Mouse (Mus musculus): ENCODE results near the gene Haus3. TPM values are rescaled to one million over a fixed set of nuclear protein-coding genes. Genes with fewer than 3 reads are reported as not detected.

Haus3 gene
- total and polyA plus RNA-seq, 2 experiments from 2014 or later: 5.6 to 11.4 TPM

GRCm38 (mm10) chr5:34167857-34168256 lies 1.5 kb downstream of the Haus3 start:
- TF ChIP-seq EP300 (IDR thresholded peaks at IDR 0.05; ENCODE audit: low read depth) (no peak), CTCF (IDR thresholded peaks at IDR 0.05; ENCODE audit: low read depth) (no peak)
- Histone ChIP-seq H3K4me1 (ENCODE audit: control insufficient read depth, insufficient read depth) (peaks cover 3% of the 10 kb centered on the region; the same call in 1 of the 2 replicates), H3K9me3 (replicated peaks; ENCODE audit: control insufficient read depth, low read length) (no peaks in the 10 kb centered on the region), H3K27me3 (ENCODE audit: control insufficient read depth, insufficient read depth, low read length) (no peaks in the 10 kb centered on the region), H3K4me2 (ENCODE audit: low read depth, low read length) (no peak overlapping the region; the same call in 1 of the 2 replicates), H3K9ac (replicated peaks; ENCODE audit: low read depth, low read length) (no peak overlapping the region), H3K4me3 (ENCODE audit: low read depth, low read length) (no peak overlapping the region), H3K27ac (ENCODE audit: low read depth) (no peak overlapping the region), H3K36me3 (replicated peaks; ENCODE audit: control insufficient read depth, insufficient read depth, low read length) (peaks cover 14% of the 10 kb centered on the region)
- 84% methylated on average over 4 of the region's 4 CpGs for WGBS
- no peak for ATAC-seq (ENCODE audit: insufficient read depth, low read depth)
- no peak for DNase-seq (ENCODE audit: low spot score)

DNA sequence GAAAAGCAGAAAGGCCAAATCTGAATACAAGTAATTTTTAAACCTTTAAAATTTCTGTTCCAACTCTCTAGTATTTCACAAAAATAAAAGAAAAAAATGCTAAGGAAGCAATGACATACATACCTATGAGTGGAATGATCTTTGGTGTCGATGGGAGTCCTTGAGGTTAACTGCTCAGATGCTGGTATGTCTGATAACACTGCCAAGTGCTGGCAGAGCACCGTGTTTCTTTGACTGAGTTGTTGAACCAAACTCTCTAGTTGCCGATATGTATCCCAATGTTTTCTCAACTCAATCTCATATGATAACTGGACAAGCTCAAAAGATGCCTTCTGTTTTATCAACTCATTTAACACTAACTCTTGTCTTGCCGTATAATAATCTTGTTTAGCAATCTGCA lies 3.5 kb downstream of the Haus3 start:
- DNase-seq (ENCODE audit: low spot score) (no peak), ATAC-seq (ENCODE audit: insufficient read depth, low read depth) (no peak)
- no peak overlapping the region for H3K9ac ChIP-seq (replicated peaks; ENCODE audit: low read depth, low read length)
- peaks cover 3% of the 10 kb centered on the region; the same call in 1 of the 2 replicates for H3K4me1 ChIP-seq (ENCODE audit: control insufficient read depth, insufficient read depth)
- no peak overlapping the region for H3K4me3 ChIP-seq (ENCODE audit: low read depth, low read length)
- H3K36me3 ChIP-seq (replicated peaks; ENCODE audit: control insufficient read depth, insufficient read depth, low read length): peaks cover 14% of the 10 kb centered on the region
- no peak overlapping the region for H3K27ac ChIP-seq (ENCODE audit: low read depth)
- peak overlapping the region; percentile 24; the same call in 1 of the 2 replicates for H3K4me2 ChIP-seq (ENCODE audit: low read depth, low read length)
- 21% methylated on average over 4 of the region's 4 CpGs for WGBS
- no peaks in the 10 kb centered on the region for H3K27me3 ChIP-seq (ENCODE audit: control insufficient read depth, insufficient read depth, low read length)
- TF ChIP-seq CTCF (IDR thresholded peaks at IDR 0.05; ENCODE audit: low read depth): no peak
- TF ChIP-seq EP300 (IDR thresholded peaks at IDR 0.05; ENCODE audit: low read depth): no peak
- H3K9me3 ChIP-seq (replicated peaks; ENCODE audit: control insufficient read depth, low read length): no peaks in the 10 kb centered on the region

DNA sequence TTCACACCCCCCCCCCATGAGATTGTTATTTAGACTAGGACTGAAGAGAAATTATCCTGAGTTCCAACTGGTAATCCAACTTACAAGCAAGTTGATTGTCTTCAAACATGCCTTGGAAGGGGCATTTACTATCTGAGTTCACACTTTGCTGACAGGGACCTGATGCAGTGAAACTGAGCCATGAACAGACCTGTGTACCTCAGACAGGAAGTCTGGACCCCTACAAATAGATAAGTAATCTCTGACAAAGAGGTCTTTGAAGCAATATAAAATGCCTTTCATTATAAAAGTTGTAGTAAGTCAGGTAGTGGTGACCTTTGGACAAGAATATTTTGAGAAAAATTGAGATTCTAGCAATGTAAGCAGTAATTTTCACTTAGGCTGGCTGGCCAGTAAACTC lies 20.9 kb downstream of the Haus3 start:
- Histone ChIP-seq H3K36me3 (replicated peaks; ENCODE audit: control insufficient read depth, insufficient read depth, low read length) (peaks cover 3% of the 10 kb centered on the region; the same call in 1 of the 2 replicates), H3K4me3 (ENCODE audit: low read depth, low read length) (no peak overlapping the region), H3K9ac (replicated peaks; ENCODE audit: low read depth, low read length) (no peak overlapping the region), H3K9me3 (replicated peaks; ENCODE audit: control insufficient read depth, low read length) (no peaks in the 10 kb centered on the region), H3K27me3 (ENCODE audit: control insufficient read depth, insufficient read depth, low read length) (no peaks in the 10 kb centered on the region), H3K4me1 (ENCODE audit: control insufficient read depth, insufficient read depth) (no peaks in the 10 kb centered on the region), H3K4me2 (ENCODE audit: low read depth, low read length) (no peak overlapping the region), H3K27ac (ENCODE audit: low read depth) (no peak overlapping the region)
- no peak for DNase-seq (ENCODE audit: low spot score)
- TF ChIP-seq EP300 (IDR thresholded peaks at IDR 0.05; ENCODE audit: low read depth): no peak
- TF ChIP-seq CTCF (IDR thresholded peaks at IDR 0.05; ENCODE audit: low read depth): no peak
- ATAC-seq (ENCODE audit: insufficient read depth, low read depth): no peak

- Histone ChIP-seq H3K9ac (replicated peaks; ENCODE audit: low read depth, low read length) (no peak overlapping the region), H3K4me3 (ENCODE audit: low read depth, low read length) (no peak overlapping the region), H3K4me1 (ENCODE audit: control insufficient read depth, insufficient read depth) (no peaks in the 10 kb centered on the region), H3K36me3 (replicated peaks; ENCODE audit: control insufficient read depth, insufficient read depth, low read length) (no peaks in the 10 kb centered on the region), H3K4me2 (ENCODE audit: low read depth, low read length) (no peak overlapping the region), H3K9me3 (replicated peaks; ENCODE audit: control insufficient read depth, low read length) (no peaks in the 10 kb centered on the region), H3K27me3 (ENCODE audit: control insufficient read depth, insufficient read depth, low read length) (no peaks in the 10 kb centered on the region), H3K27ac (ENCODE audit: low read depth) (no peak overlapping the region)
- TF ChIP-seq EP300 (IDR thresholded peaks at IDR 0.05; ENCODE audit: low read depth) (no peak), CTCF (IDR thresholded peaks at IDR 0.05; ENCODE audit: low read depth) (no peak)
- ATAC-seq (ENCODE audit: insufficient read depth, low read depth) (no peak), DNase-seq (ENCODE audit: low spot score) (no peak)
- 83% methylated on average over 3 of the region's 3 CpGs for WGBS
Observed at GRCm38 (mm10) chr5:34147554-34147953, 21.8 kb downstream of the Haus3 start.

DNA sequence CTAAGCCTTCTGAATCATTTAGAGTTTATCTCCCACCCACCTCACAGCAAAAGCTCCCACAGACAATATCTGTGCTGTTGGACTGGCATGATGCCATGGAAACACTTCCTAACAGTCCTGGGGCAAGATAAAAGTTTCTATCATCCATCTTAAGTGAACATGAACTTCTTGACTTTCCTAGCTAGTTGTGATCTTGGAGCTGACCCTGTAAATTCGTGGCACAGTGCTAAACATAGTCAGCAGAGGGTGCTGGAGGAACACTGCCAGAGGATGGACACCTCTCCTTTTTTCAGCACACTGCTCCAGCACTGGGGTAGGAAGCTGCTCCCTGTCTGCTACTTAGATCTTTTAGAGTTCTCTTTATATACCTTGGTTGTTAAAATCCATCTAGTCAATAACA lies 29.6 kb downstream of the Haus3 start:
- no peaks in the 10 kb centered on the region for H3K27me3 ChIP-seq (ENCODE audit: control insufficient read depth, insufficient read depth, low read length)
- no peaks in the 10 kb centered on the region for H3K36me3 ChIP-seq (replicated peaks; ENCODE audit: control insufficient read depth, insufficient read depth, low read length)
- H3K9me3 ChIP-seq (replicated peaks; ENCODE audit: control insufficient read depth, low read length): no peaks in the 10 kb centered on the region
- no peak overlapping the region for H3K27ac ChIP-seq (ENCODE audit: low read depth)
- no peak overlapping the region for H3K4me2 ChIP-seq (ENCODE audit: low read depth, low read length)
- WGBS: 0% methylated on average over 1 of the region's 1 CpGs
- no peak overlapping the region for H3K9ac ChIP-seq (replicated peaks; ENCODE audit: low read depth, low read length)
- DNase-seq (ENCODE audit: low spot score) (peak; percentile 71), ATAC-seq (ENCODE audit: insufficient read depth, low read depth) (no peak)
- no peak overlapping the region for H3K4me3 ChIP-seq (ENCODE audit: low read depth, low read length)
- TF ChIP-seq EP300 (IDR thresholded peaks at IDR 0.05; ENCODE audit: low read depth): no peak
- peak; percentile 87 for TF ChIP-seq CTCF (IDR thresholded peaks at IDR 0.05; ENCODE audit: low read depth)
- H3K4me1 ChIP-seq (ENCODE audit: control insufficient read depth, insufficient read depth): no peaks in the 10 kb centered on the region

DNA sequence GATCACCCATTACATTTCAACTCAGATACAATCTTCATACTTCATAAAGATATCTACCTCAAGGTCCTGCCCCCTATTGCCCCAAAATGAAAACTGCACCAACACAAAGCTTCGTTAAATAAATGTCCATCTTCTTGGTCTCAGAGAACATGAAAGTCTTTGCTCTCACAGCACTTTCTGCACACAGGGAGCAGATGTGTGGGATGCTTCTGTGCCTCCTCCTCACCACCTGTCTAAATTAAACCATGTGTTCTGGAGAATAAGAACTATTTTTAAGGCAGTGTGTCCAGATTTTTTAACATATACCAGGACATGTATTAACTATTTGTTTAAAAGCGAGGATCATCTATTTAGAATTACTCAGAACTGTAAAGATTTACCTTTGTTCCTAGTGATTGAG lies 36.6 kb downstream of the Haus3 start:
- Histone ChIP-seq H3K4me3 (ENCODE audit: low read depth, low read length) (no peak overlapping the region), H3K4me2 (ENCODE audit: low read depth, low read length) (no peak overlapping the region), H3K36me3 (replicated peaks; ENCODE audit: control insufficient read depth, insufficient read depth, low read length) (no peaks in the 10 kb centered on the region), H3K27me3 (ENCODE audit: control insufficient read depth, insufficient read depth, low read length) (no peaks in the 10 kb centered on the region), H3K9ac (replicated peaks; ENCODE audit: low read depth, low read length) (no peak overlapping the region), H3K4me1 (ENCODE audit: control insufficient read depth, insufficient read depth) (no peaks in the 10 kb centered on the region), H3K27ac (ENCODE audit: low read depth) (no peak overlapping the region), H3K9me3 (replicated peaks; ENCODE audit: control insufficient read depth, low read length) (no peaks in the 10 kb centered on the region)
- ATAC-seq (ENCODE audit: insufficient read depth, low read depth) (no peak), DNase-seq (ENCODE audit: low spot score) (no peak)
- 70% methylated on average over 2 of the region's 2 CpGs for WGBS
- TF ChIP-seq CTCF (IDR thresholded peaks at IDR 0.05; ENCODE audit: low read depth): no peak
- TF ChIP-seq EP300 (IDR thresholded peaks at IDR 0.05; ENCODE audit: low read depth): no peak
